Mouse (Mus musculus): ENCODE measurements around the gene Psmd2. TPM values are rescaled to one million over a fixed set of nuclear protein-coding genes. Genes with fewer than 3 reads are reported as not detected.

Psmd2 gene
- polyA plus RNA-seq, 1 experiment = 211 TPM

- TF ChIP-seq POLR2A (IDR thresholded peaks at IDR 0.05; ENCODE audit: low read depth, low read length) (peak; percentile 41), CTCF (IDR thresholded peaks at IDR 0.05; ENCODE audit: borderline replicate concordance, insufficient read depth, low read length) (no peak)
- H3K27ac ChIP-seq (ENCODE audit: insufficient read depth, low read length) = peak within 1 kb of the TSS; percentile 63
Observed at GRCm38 (mm10) chr16:20621191-20621990, 30.1 kb upstream of the Psmd2 start, which contains the start of gene Camk2n2. Camk2n2 (minus strand) TSS chr16:20621287.

GRCm38 (mm10) chr16:20621991-20622685 lies 29.3 kb upstream of the Psmd2 start:
- TF ChIP-seq CTCF (IDR thresholded peaks at IDR 0.05; ENCODE audit: borderline replicate concordance, insufficient read depth, low read length) (no peak), POLR2A (IDR thresholded peaks at IDR 0.05; ENCODE audit: low read depth, low read length) (no peak; the same call in 1 of the 2 replicates)
- Histone ChIP-seq H3K4me1 (ENCODE audit: control insufficient read depth, insufficient read depth, low read length) (0 out of 2 replicates have a peak, but pooled peaks cover 9% of the 10 kb centered on the region), H3K4me3 (ENCODE audit: insufficient read depth, low read length) (peak overlapping the region; percentile 60), H3K27ac (ENCODE audit: insufficient read depth, low read length) (peak overlapping the region; percentile 63)

More at GRCm38 (mm10) chr16:20621191-20621990, 30.1 kb upstream of the Psmd2 start, which contains the start of gene Camk2n2:
- Histone ChIP-seq H3K4me1 (ENCODE audit: control insufficient read depth, insufficient read depth, low read length) (0 out of 2 replicates have a peak, but pooled peaks cover 9% of the 10 kb centered on the region), H3K4me3 (ENCODE audit: insufficient read depth, low read length) (peak within 1 kb of the TSS; percentile 60)

GRCm38 (mm10) chr16:20623211-20623610 lies 28.2 kb upstream of the Psmd2 start:
- 0 out of 2 replicates have a peak, but pooled peaks cover 9% of the 10 kb centered on the region for H3K4me1 ChIP-seq (ENCODE audit: control insufficient read depth, insufficient read depth, low read length)
- H3K4me3 ChIP-seq (ENCODE audit: insufficient read depth, low read length) = no peak overlapping the region
- no peak for TF ChIP-seq POLR2A (IDR thresholded peaks at IDR 0.05; ENCODE audit: low read depth, low read length)
- TF ChIP-seq CTCF (IDR thresholded peaks at IDR 0.05; ENCODE audit: borderline replicate concordance, insufficient read depth, low read length) = no peak
- no peak overlapping the region for H3K27ac ChIP-seq (ENCODE audit: insufficient read depth, low read length)

GRCm38 (mm10) chr16:20628871-20629391 lies 22.5 kb upstream of the Psmd2 start:
- no peak overlapping the region for H3K27ac ChIP-seq (ENCODE audit: insufficient read depth, low read length)
- no peak overlapping the region for H3K4me3 ChIP-seq (ENCODE audit: insufficient read depth, low read length)
- H3K4me1 ChIP-seq (ENCODE audit: control insufficient read depth, insufficient read depth, low read length) = peaks cover 2% of the 10 kb centered on the region; the same call in 1 of the 2 replicates
- TF ChIP-seq CTCF (IDR thresholded peaks at IDR 0.05; ENCODE audit: borderline replicate concordance, insufficient read depth, low read length) (no peak), POLR2A (IDR thresholded peaks at IDR 0.05; ENCODE audit: low read depth, low read length) (no peak)

- H3K27ac ChIP-seq (ENCODE audit: insufficient read depth, low read length) = no peak within 1 kb of the TSS
Observed at GRCm38 (mm10) chr16:20629731-20630634, 21.5 kb upstream of the Psmd2 start, which contains the start of gene Ece2. Ece2 (plus strand) TSS chr16:20629828.

GRCm38 (mm10) chr16:20637410-20637809 lies 14.0 kb upstream of the Psmd2 start:
- TF ChIP-seq POLR2A (IDR thresholded peaks at IDR 0.05; ENCODE audit: low read depth, low read length) = no peak
- TF ChIP-seq CTCF (IDR thresholded peaks at IDR 0.05; ENCODE audit: borderline replicate concordance, insufficient read depth, low read length) = no peak
- H3K27ac ChIP-seq (ENCODE audit: insufficient read depth, low read length) = no peak overlapping the region
- H3K4me1 ChIP-seq (ENCODE audit: control insufficient read depth, insufficient read depth, low read length) = no peaks in the 10 kb centered on the region
- no peak overlapping the region for H3K4me3 ChIP-seq (ENCODE audit: insufficient read depth, low read length)

More at GRCm38 (mm10) chr16:20629731-20630634, 21.5 kb upstream of the Psmd2 start, which contains the start of gene Ece2:
- peaks cover 2% of the 10 kb centered on the region; the same call in 1 of the 2 replicates for H3K4me1 ChIP-seq (ENCODE audit: control insufficient read depth, insufficient read depth, low read length)
- no peak for TF ChIP-seq CTCF (IDR thresholded peaks at IDR 0.05; ENCODE audit: borderline replicate concordance, insufficient read depth, low read length)
- TF ChIP-seq POLR2A (IDR thresholded peaks at IDR 0.05; ENCODE audit: low read depth, low read length) = peak; percentile 68
- peak within 1 kb of the TSS; percentile 21 for H3K4me3 ChIP-seq (ENCODE audit: insufficient read depth, low read length)

GRCm38 (mm10) chr16:20638367-20638766 lies 13.1 kb upstream of the Psmd2 start:
- no peak overlapping the region for H3K27ac ChIP-seq (ENCODE audit: insufficient read depth, low read length)
- no peak for TF ChIP-seq CTCF (IDR thresholded peaks at IDR 0.05; ENCODE audit: borderline replicate concordance, insufficient read depth, low read length)
- TF ChIP-seq POLR2A (IDR thresholded peaks at IDR 0.05; ENCODE audit: low read depth, low read length) = no peak

GRCm38 (mm10) chr16:20642161-20642560 lies 9.3 kb upstream of the Psmd2 start:
- Histone ChIP-seq H3K4me3 (ENCODE audit: insufficient read depth, low read length) (no peak overlapping the region), H3K27ac (ENCODE audit: insufficient read depth, low read length) (no peak overlapping the region), H3K4me1 (ENCODE audit: control insufficient read depth, insufficient read depth, low read length) (no peaks in the 10 kb centered on the region)
- peak; percentile 58; the same call in 1 of the 2 replicates for TF ChIP-seq CTCF (IDR thresholded peaks at IDR 0.05; ENCODE audit: borderline replicate concordance, insufficient read depth, low read length)
- no peak for TF ChIP-seq POLR2A (IDR thresholded peaks at IDR 0.05; ENCODE audit: low read depth, low read length)

More at GRCm38 (mm10) chr16:20638367-20638766, 13.1 kb upstream of the Psmd2 start:
- Histone ChIP-seq H3K4me3 (ENCODE audit: insufficient read depth, low read length) (no peak overlapping the region), H3K4me1 (ENCODE audit: control insufficient read depth, insufficient read depth, low read length) (no peaks in the 10 kb centered on the region)

All from embryonic fibroblast, embryonic 13.5 days (primary cell).